Mouse (Mus musculus) left cerebral cortex, postnatal 14 days (tissue): ENCODE measurements around the gene Bcas1. TPM values are rescaled to one million over a fixed set of nuclear protein-coding genes. Genes with fewer than 3 reads are reported as not detected.

Experiments
- DNase-seq, 2 experiments: peaks; one replicate each; pipeline ENCODE4 v3.0.0; 2021 to 2022; ENCODE audit warnings: low spot score in 2 of 2, mixed read lengths in 1 of 2
- intact Hi-C: fragments of 180-260 bp; cut with DNase I; formaldehyde crosslinking; loops from one replicate; pipeline ENCODE4 v1.15.1; 2025
- total RNA-seq, 2 experiments: library from RNA; stranded (reverse); gene quantifications; 2 replicates each; pipeline ENCODE4 v1.2.3; 2021

Bcas1 gene
- total RNA-seq, 2 experiments from 2014 or later, result 53.7 to 70.4 TPM

DNA sequence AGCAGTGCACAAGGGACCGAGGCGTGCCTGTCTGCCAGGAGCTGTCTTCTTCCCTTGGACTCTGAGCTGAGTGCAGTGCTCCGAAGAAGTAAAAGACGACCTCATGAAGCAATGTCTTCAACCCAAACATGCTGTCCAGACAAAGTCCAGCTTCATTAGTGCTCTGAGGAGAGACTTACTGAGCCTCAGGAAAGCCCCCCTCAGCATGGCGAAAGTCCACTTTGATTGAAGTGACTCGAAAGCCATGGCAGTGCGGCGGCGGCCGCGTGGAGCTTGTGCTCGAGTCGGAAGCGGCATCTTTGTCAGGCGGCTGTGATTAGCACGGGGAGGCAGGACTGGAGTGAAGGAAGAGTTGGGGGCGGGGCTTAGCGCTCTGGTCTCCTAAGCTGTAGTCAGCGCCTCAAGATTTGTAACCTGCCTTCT is 103.7 kb downstream of the Bcas1 start:
- intact Hi-C loops, result no loop called here
- peak in 1 of 2 experiments; percentile 45 for DNase-seq

DNA sequence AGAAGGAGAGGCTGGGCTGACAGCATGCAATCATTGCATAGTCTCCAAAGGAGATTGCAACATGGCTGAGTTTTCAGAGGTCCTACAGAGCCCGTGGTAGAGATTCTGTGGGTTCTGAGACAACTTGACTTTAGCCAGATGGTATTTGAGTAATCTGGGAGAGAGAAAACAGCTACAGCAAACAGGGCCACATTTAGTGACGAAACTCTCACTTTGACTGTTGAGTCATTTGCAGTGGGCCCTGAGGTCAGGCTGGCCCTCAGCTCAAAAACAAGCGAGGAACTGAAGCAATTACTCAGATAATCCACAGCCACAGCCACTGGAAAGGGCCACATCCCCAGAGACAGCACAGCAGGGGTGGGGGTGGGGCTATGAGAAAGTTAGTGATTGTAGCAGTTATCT is 105.6 kb downstream of the Bcas1 start:
- DNase-seq, result no peak
- intact Hi-C loops, result no loop called here

DNA sequence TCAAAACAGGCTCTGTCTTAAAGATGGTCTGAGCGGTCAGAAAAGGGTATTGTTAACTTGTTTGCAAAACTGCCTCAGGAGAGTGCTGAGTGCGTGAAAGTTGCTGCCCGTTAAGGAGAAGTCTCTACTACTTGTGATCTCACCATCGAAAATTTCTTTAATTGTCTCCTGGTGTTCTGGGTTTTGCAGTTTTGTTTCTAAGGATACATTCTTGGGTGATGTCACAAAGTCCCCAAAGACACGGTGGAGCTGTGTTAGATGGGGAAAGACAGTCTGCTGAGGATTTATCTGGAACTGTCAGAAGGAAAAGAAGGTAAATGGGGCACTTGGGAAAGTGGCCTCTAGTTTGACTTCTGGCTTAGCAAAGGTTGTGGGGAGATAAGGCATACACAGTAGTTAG is 106.1 kb downstream of the Bcas1 start:
- DNase-seq, result no peak
- intact Hi-C loops, result no loop called here

DNA sequence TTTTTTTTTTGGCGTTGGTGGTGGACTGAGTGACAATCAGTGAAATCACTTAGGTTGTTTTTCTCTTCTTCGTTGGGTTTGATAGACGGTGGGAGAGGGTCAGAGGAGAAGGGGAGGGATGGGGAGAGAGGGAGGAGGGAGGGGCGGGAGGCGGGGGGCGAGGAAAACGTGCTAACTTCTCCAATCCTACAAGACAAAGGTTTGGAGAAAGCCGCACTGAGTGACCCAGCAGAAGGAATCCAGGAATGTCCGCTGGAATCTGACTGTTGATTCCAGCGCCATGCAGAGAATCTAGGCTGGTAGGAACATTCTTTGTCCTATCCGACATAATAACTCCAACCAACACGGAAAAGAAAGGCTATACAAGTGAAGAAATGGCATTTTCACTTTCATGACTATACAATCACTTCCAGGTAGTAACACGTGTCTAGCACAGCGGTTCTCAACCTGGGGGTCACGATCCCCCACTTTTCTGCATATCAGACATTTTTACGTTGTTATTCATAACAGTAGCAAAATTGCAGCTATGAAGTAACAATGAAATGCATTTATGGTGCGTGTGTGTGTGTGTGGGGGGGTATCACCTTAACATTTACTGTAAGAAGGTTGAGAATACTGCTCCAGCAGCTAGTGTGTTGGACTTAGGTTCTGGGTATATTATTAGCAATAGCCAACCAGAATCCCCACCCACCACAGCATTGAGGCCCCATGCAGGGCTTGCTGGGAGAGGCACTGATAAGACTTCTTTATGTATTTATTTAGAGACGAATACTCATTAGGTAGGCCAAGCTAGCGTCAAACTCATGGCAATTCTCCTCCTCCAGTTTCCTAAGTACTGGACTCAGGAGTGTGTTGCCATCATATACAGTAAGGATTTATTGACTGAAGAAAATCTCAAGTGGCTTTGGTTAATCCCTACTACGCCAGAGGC is 107.8 kb downstream of the Bcas1 start:
- intact Hi-C loops, result loop anchor here (5.0 kb wide), 1 partner anchor 187 kb away; no protein-coding TSS in a partner anchor

DNA sequence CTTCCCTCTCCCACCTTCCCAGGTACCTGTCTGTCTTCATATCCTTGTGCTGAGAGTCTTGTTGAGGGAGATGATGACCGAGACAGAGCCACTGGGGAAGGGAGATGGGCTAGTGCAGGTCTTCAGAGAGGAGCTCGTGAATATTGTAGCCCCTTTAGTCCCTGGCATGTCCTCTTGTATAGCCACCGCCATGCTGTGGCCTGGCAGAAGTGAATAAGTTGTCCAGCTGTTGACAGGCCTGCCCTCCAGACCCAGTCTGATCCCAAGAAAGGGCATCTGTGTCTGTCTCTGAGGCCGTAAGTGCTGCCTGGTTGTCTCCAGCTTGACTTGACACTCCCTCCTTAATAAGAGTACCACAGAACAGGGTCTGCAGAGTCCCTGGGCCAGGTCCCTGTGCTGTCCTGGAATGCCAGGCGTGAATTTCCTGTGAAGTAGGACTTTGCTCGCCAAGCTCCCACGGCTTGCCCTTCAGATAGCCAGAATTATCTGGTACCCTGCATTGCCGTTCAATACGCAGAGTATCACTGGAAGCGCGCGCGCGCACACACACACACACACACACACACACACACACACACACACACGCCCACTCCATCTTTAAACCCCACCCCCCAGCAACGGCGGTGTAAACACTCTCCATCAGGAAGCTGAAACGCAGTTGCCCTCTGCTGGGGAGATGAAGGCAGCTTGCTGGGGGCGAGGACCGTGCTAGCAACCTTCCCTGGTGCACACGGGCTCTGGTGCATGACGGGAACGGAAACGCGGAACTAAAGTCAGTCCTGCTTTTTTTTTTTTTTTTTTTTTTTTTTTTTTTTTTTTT is 108.7 kb downstream of the Bcas1 start:
- DNase-seq, result peak; percentile 85 to 93
- intact Hi-C loops, result loop anchor here (5.0 kb wide), 1 partner anchor 187 kb away; no protein-coding TSS in a partner anchor

More for the DNA sequence above, 107.8 kb downstream of the Bcas1 start:
- DNase-seq, result no peak

DNA sequence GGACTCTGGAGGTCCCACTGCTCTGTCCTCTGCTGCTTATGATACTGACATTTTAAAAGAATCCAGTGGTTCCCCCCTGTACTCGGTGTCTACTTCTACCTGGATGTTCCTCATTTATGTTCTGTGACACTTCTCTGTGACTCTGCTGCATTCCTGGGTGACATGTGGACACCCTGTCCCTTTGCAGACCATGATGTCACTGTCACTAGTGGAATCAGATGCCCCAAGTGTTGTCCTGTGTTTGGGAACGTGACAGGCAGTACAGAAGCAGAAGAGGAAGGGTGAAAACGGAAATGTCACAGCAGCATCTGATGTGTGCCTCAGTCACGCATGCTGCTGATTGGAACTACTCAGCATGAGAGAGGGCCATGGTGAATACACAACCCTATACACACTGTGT is 110.9 kb downstream of the Bcas1 start:
- DNase-seq, result no peak
- intact Hi-C loops, result loop anchor here (5.0 kb wide), 1 partner anchor 184 kb away; no protein-coding TSS in a partner anchor

DNA sequence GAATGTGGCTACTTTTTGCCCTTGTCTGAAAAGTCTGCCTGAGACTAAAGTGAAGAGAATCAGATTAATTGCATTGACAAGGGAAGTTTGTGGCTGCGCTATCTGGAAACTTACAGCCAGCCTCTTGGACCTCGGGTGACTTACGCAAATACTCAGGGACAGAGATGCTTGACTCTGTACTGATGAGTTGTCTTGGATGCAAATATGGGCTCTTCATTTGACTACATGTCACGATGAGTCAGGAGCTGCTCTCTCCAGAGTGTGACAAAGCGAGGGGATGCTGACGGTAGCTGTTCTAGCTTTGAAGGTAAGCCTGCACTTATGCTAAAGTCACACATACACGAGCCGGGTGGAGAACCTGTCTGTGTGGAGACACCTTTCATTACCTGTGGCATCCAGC is 111.3 kb downstream of the Bcas1 start:
- intact Hi-C loops, result loop anchor here (5.0 kb wide), 1 partner anchor 184 kb away; no protein-coding TSS in a partner anchor
- DNase-seq, result no peak

DNA sequence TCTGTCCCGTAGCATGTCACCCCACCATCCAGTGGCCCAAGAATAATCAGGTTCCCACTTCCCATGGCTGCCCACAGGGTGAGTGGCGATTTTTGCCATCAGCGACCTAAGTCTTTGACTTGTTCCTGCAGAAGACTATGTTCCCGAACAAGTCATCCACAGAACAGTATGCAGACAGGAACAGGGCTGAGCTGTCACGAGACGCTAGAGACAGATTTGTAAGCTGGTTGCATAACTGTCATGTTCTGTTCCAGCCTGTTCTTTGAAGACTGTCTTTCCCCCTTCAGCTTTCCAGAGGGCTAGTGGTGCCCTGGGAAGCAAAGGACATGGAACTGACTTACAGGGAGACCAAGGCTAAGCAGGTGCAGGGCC is 116.7 kb downstream of the Bcas1 start:
- no peak for DNase-seq
- intact Hi-C loops, result no loop called here

DNA sequence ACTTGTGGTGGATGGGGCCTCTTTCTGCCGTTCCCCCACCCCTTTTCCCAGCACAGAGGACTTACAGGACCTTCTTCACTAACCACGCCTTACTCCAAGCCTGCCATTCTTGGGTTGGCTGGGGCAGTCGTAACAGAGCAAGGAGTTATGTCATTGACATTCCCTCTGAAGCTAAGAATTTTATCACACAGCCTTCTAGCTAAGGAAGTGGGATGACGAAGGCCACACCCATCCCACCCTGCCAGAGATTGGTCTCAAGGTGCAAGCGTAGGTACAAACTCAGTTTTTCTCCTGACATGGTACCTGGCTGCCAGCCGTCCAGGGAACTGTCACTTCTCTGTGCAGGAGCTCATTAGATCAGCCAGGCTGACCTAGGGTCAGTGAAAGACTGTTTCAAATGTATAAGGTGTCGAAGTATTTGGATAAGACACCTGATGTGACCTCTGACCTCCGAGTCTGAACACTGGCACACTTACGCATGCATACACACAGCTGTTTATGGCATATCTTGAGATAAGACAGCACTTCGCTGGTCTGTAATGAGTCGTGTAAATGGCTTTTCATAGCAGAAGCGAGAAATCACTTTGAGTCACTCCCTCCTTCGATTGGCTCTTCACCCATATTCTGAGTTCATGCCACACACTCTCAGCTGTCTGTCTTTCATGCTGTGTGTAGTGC is 117.2 kb downstream of the Bcas1 start:
- no peak for DNase-seq
- intact Hi-C loops, result no loop called here

DNA sequence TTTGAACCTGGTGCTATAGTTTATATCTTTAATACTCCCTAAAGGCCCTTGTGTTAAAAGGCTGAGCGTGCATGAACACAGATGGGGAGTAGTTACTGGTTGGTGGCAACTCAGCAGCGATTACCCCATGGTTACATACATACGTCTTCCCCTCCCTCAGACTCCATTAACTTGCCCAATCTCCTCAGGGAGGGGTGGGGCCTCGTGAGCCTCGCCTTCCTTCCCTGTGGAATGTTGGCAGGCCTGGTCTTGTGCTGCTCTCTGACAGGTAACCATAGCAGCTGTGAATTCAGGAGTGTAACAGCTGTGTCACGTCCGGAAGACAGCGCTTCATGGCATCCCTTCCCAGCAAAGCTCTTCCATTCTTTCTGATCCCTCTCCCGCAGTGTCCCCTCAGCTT is 118.7 kb downstream of the Bcas1 start:
- intact Hi-C loops, result no loop called here
- no peak for DNase-seq

DNA sequence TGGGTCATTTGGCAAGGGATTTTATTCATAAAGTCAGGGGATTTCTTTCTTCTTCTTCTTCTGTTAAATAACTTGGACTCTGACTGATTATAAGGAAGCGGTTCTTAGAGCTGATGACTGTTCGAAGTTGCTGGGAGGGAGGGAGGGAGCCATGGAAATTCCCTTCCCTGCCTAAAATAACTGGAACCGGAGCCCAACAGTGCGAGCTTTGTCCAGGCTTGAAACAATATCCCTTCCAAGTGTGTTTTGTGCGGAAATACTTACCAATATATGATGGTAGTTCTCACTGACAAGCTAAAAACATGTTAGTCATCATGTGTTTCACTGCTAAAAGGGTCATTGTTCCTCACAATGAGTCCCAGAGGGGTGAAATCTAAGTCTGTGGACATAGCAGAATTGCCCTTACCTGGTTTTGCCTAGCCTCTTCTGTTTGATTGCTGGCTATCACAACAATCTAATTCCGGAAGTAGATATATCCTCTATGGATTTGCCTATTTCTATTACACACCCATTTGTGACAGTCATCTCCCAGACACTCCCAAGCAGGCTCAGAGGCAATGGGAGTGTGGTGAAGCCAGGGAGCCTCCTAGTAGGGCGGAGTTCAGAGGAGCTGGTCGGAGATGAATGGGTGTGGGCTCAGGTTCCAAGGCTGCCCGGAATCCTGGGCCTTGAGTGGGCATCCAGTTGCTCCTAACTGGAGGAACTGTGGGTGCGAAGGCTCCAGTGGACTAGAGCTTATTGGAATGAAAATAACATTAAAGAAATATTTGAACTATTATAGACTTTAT is 119.4 kb downstream of the Bcas1 start:
- intact Hi-C loops, result no loop called here
- DNase-seq, result no peak

DNA sequence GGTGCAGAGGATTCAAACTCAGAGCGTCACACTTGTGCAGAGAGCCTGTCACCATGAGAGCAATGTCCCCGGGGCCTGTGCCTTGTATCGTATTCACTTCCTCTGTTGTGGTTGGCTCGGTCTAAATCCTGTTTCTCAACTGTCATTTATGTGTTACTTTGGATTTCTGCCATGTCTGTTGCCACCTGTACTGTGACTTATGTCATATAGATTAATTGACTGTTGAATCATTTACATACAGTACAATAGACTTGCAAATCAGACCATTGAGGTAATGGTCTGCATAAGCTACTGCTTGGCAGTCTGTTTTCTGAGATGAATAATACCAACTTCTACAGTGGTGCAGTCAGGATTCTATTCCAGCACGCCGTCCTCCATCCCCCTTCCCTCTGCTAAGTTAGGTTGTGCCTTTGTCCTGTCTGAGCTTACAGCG is 120.0 kb downstream of the Bcas1 start:
- intact Hi-C loops, result no loop called here
- DNase-seq, result no peak

DNA sequence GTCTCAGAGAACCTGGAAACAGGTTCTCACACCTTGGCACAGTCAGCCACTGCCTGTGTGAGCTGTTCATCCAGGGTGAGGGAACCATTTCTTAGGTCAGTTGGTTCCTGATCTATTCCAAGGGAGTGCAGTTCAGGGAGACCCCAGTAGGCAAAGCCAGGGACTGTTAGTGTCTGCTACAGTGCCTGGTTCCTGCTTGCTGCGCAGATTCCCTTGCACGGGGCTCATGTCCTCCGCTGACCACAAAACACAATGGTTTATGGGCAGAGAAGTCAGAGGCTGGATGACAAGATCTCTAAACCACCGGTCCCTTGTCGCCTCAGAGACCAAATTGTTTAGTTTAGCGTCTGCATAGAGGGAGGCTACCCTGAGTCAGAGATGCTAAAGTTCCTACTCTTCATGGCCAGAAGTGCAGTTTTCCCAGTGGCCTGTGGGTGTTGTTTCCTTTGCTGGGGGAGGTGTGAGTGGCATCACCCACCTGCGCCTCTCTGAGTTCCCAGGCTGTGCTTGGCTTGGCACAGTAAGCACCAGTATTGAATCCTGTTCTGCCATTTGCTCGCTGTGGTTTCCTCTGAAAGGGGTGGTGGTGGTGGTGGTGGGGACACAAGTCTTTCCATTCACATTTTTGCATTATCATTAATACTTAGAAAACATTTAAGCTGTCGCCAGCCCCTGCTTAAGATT is 120.9 kb downstream of the Bcas1 start:
- DNase-seq, result no peak
- intact Hi-C loops, result no loop called here

DNA sequence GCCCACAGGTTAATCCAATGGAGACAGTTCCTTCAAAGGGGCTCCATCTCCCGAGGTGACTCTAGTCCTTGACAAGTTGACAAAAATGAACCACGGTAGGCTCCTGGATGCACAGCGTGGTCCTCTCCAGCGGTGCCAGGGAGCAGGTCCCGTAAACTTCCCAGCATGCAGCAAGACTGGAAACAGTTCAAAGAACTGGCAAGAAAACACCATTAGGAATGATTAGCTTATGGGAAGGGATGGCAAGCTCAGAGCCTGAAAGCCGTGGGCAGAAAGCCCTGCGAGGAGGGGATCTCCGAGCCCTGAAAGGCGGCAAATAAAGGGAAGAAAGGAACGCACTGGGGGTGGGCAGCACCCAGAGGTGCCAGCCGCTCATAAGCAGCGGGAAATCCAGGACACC is 122.9 kb downstream of the Bcas1 start:
- no peak for DNase-seq
- intact Hi-C loops, result no loop called here

DNA sequence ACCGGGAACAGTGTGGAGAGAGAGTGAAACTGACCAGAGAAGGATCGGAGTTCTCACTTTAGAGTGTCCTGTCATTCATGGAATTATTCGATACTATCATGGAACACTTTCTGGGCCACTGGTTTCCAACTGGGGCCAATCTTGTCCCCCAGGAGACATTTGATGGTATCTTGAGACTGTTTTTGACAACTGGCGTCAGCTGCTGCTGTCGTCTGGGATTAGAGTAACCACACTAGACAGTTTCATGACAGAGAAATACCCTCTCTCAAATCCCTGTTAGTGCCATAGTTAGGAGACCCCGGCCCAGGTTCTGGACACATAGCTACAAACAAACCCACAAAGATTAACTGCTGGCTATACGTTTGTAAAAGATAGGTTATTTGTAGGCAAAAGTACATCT is 124.0 kb downstream of the Bcas1 start:
- intact Hi-C loops, result no loop called here
- DNase-seq, result no peak

DNA sequence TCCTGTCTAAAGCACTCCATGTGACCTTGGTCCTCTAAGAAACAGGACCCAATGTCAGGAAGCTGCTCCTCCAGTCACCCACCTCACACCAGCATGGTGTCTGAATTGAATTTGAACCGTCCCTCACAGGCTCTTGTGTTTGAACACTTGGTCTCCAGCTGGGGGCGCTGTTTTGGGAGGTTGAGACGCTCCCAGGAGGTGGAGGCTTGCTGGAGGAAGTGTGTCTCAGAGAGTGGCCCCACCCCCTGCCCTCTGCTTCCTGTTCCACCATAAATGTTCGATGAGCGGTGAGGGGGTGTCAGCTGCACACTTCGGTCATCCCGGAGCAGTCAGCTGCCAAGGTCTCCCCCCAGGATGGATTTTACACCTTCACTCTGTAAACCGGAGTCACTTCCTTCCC is 124.8 kb downstream of the Bcas1 start:
- no peak for DNase-seq
- intact Hi-C loops, result no loop called here
